Mouse (Mus musculus) hindbrain, embryonic 10.5 days (tissue): ENCODE results near the gene Ces1f. TPM values are rescaled to one million over a fixed set of nuclear protein-coding genes. Genes with fewer than 3 reads are reported as not detected.

Source experiments
- DNase-seq: peaks from one replicate; pipeline ENCODE4 v3.0.0-alpha.2; 2017; ENCODE audit warnings: low spot score
- H3K27ac ChIP-seq: fragments of 300-500 bp; sonication (generic); 2 replicates; pipeline ENCODE4 v1.5.1; 2016; ENCODE audit warnings: mild to moderate bottlenecking, moderate library complexity
- H3K27me3 ChIP-seq: fragments of 300-500 bp; sonication (generic); 2 replicates; pipeline ENCODE4 v1.6.1; 2016; ENCODE audit warnings: mild to moderate bottlenecking; ENCODE audit not compliant: poor library complexity, insufficient read depth, severe bottlenecking
- H3K36me3 ChIP-seq: fragments of 300-500 bp; sonication (generic); 2 replicates; pipeline ENCODE4 v1.6.1; 2016; ENCODE audit warnings: mild to moderate bottlenecking, moderate library complexity
- H3K4me1 ChIP-seq: fragments of 300-500 bp; sonication (generic); replicated peaks from 2 replicates; pipeline ENCODE4 v1.6.1; 2016; ENCODE audit warnings: mild to moderate bottlenecking
- H3K4me3 ChIP-seq: fragments of 300-500 bp; sonication (generic); 2 replicates; pipeline ENCODE4 v1.5.1; 2016; ENCODE audit warnings: mild to moderate bottlenecking, moderate library complexity
- H3K9me3 ChIP-seq: fragments of 300-500 bp; sonication (generic); 2 replicates; pipeline ENCODE4 v1.6.1; 2016; ENCODE audit warnings: mild to moderate bottlenecking, moderate library complexity
- WGBS: fragments of 180-500 bp; shearing (Covaris S2); methylation state at CpG from one replicate; pipeline ENCODE4 v1.1.7; 2016; 5-methylcytosine and 5-hydroxymethylcytosine counted together
- polyA plus RNA-seq: library from polyadenylated mRNA; unstranded; fragments of >200 nt; fragmentation: Nextera tagmentation; extraction: Ambion mirVana; gene quantifications from 2 replicates; pipeline ENCODE4 v1.2.1, GENCODE M21; 2016

Gene Ces1f
- not detected in 2 replicates for polyA plus RNA-seq

DNA sequence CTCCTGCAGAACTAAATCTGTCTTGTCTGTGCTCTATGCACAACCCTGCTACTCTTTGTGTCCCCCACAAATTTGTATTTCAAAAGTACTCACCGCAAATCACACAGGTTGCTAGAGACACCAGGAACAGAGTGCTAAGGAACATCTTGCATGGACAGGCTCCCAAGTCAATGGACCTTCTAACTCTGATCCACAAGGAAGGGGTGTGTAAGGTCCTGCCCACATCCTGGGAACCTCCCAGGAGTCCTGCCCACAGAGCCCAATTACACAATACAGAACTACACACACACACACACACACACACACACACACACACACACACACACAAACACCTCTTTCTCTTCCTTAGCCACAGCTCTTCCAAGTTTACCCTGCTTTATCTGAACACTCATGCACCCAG lies at the start of gene Ces1f:
Gene Ces1f (minus strand): TSS at position 192 of the 400 bp plus-strand sequence.
- no peak for DNase-seq
- Histone ChIP-seq H3K9me3 (no peaks in the 10 kb centered on the region), H3K4me3 (no peak within 1 kb of the TSS), H3K4me1 (peaks cover 7% of the 10 kb centered on the region), H3K27ac (no peak within 1 kb of the TSS), H3K27me3 (no peaks in the 10 kb centered on the region), H3K36me3 (no peaks in the 10 kb centered on the region)
- 95% methylated on average over 1 of the region's 1 CpGs for WGBS

GRCm38 (mm10) chr8:93325123-93325522 lies 45.6 kb upstream of the Ces1f start:
- Histone ChIP-seq H3K4me3 (no peak overlapping the region), H3K27ac (no peak overlapping the region), H3K27me3 (no peaks in the 10 kb centered on the region), H3K9me3 (no peaks in the 10 kb centered on the region), H3K4me1 (no peaks in the 10 kb centered on the region), H3K36me3 (no peaks in the 10 kb centered on the region)
- DNase-seq, result no peak
- WGBS, result 77% methylated on average over 2 of the region's 2 CpGs

- no peaks in the 10 kb centered on the region for H3K4me1 ChIP-seq
- H3K27me3 ChIP-seq, result no peaks in the 10 kb centered on the region
- H3K4me3 ChIP-seq, result no peak overlapping the region
- no peaks in the 10 kb centered on the region for H3K9me3 ChIP-seq
- WGBS, result 93% methylated on average over 2 of the region's 2 CpGs
- no peak for DNase-seq
- H3K36me3 ChIP-seq, result no peaks in the 10 kb centered on the region
- H3K27ac ChIP-seq, result no peak overlapping the region
Observed at GRCm38 (mm10) chr8:93317031-93317430, 37.5 kb upstream of the Ces1f start.

DNA sequence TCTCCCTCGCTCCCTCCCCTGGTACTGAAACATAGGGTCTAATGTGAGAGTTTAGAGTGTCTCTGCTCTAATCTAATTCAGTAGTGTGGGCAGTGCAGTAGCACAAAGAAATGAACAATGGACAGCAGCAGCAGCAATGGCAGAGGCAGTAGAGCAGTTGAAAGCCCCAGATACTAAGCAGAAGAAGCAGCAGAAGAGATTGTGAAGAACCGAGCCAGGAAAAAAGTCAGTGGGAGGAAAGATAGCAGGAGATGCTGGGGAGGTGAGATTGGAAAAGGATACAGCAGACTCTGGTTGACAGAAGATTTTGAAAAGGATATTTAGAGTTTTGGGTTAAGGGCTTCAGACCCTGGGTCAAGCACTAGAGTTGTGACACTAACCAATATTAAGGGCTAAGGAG lies 36.0 kb upstream of the Ces1f start:
- WGBS, result 84% methylated on average over 2 of the region's 2 CpGs
- H3K27ac ChIP-seq, result no peak overlapping the region
- no peaks in the 10 kb centered on the region for H3K9me3 ChIP-seq
- no peak overlapping the region for H3K4me3 ChIP-seq
- no peaks in the 10 kb centered on the region for H3K36me3 ChIP-seq
- no peak for DNase-seq
- no peaks in the 10 kb centered on the region for H3K4me1 ChIP-seq
- no peaks in the 10 kb centered on the region for H3K27me3 ChIP-seq

DNA sequence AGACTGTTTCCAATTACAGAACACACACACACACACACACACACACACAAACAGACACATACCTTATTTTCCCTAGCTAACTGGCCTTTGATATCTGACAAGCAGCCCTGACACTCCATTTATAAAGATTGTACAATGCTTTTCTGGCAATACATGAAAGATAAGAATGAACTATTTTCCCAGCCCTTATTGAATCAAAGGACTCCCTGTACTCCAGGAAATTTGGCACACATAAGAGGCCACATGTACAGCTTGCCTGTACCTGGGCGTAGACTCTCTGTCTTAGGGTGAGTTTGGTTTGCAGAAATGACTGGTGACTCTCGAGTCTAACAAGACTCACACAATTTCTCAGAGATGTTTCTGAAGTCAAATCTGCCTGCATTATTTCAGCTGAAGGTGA lies 4.3 kb upstream of the Ces1f start:
- Histone ChIP-seq H3K4me3 (no peak overlapping the region), H3K36me3 (no peaks in the 10 kb centered on the region), H3K27me3 (no peaks in the 10 kb centered on the region)

GRCm38 (mm10) chr8:93282349-93282748 lies 2.8 kb upstream of the Ces1f start:
- no peaks in the 10 kb centered on the region for H3K27me3 ChIP-seq
- H3K9me3 ChIP-seq, result no peaks in the 10 kb centered on the region
- DNase-seq, result no peak
- H3K4me1 ChIP-seq, result peaks cover 7% of the 10 kb centered on the region
- H3K27ac ChIP-seq, result no peak overlapping the region
- H3K4me3 ChIP-seq, result no peak overlapping the region
- H3K36me3 ChIP-seq, result no peaks in the 10 kb centered on the region
- WGBS, result 77% methylated on average over 3 of the region's 3 CpGs

More for the DNA sequence above, 4.3 kb upstream of the Ces1f start:
- Histone ChIP-seq H3K9me3 (no peaks in the 10 kb centered on the region), H3K27ac (no peak overlapping the region), H3K4me1 (peaks cover 7% of the 10 kb centered on the region)
- DNase-seq, result no peak
- WGBS, result 86% methylated on average over 2 of the region's 2 CpGs

DNA sequence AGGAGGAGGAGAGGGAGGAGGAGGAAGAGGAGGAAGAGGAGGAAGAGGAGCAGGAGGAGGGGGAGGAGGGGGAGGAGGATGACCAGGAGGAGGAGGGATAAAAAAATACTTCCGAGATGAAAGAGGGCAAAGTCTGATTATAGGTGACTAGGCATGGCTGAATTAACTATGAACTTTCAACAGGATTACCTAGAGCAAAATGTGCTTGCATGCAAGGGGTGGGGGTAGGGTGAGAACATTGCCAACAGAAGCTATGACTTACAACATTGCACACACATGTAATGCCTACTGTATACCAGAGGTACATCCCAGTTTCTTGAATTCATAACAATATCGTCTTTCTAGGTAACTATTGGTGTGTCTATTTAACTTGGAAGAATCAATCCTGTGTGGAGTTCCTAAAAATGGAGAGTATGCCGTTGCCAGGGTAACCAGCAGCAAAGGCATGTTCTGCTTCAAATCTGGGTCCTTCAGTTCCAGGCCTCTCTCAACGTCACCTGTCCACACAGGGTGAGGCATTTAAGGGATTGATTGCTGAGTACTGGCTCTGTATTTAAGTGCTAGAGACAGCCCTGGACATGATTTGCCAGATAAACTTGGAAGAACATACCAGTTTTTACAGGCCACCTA lies 1.3 kb downstream of the Ces1f start:
- 80% methylated on average over 4 of the region's 4 CpGs for WGBS
- no peak for DNase-seq
- no peaks in the 10 kb centered on the region for H3K36me3 ChIP-seq

GRCm38 (mm10) chr8:93274609-93275008 lies 4.9 kb downstream of the Ces1f start:
- no peaks in the 10 kb centered on the region for H3K36me3 ChIP-seq
- H3K27ac ChIP-seq, result no peak overlapping the region
- WGBS, result 86% methylated on average over 4 of the region's 4 CpGs
- DNase-seq, result no peak
- no peaks in the 10 kb centered on the region for H3K27me3 ChIP-seq
- no peaks in the 10 kb centered on the region for H3K4me1 ChIP-seq
- no peak overlapping the region for H3K4me3 ChIP-seq
- no peaks in the 10 kb centered on the region for H3K9me3 ChIP-seq

More for the DNA sequence above, 1.3 kb downstream of the Ces1f start:
- no peaks in the 10 kb centered on the region for H3K9me3 ChIP-seq
- no peak overlapping the region for H3K4me3 ChIP-seq
- peaks cover 7% of the 10 kb centered on the region for H3K4me1 ChIP-seq
- no peaks in the 10 kb centered on the region for H3K27me3 ChIP-seq
- H3K27ac ChIP-seq, result no peak overlapping the region

DNA sequence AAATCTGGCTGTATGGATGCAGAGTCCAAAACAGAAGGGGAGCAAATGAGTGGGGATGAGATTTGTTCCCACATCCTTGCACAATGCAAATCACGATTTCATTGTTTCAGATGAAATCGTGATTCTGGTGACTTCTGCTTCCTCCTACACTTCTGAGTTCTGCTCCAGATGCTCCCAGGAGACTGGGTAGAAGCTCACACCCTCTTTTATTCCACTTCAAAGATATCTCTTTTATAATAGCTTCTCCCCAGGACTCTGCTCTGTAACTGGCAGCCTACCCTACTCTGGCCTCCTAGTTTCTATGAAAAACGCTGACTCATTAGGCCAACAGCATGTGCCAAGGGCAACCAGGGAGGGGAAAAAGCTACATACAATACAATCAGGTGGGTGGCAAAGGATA lies 6.2 kb downstream of the Ces1f start:
- WGBS, result 76% methylated on average over 3 of the region's 3 CpGs

DNA sequence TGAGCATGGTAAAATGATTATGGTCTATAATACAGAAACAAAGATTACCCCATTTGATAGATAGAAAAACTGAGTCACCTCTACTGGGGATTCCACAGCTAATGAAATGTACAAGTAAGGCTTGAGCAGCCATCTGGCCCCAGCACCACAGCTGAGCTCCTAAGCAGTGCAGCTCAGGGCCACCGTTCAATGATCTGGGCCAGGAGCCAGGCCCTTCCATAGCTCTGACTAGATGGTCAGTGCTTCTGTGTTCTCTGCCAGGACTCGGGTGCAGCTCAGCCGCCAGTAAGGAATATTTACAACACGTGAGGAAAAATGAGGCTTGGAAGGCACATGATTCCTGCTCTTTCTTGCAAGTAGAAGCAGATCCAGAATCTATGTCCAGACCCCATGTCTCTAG lies 6.9 kb downstream of the Ces1f start:
- Histone ChIP-seq H3K9me3 (no peaks in the 10 kb centered on the region), H3K27me3 (no peaks in the 10 kb centered on the region), H3K4me3 (no peak overlapping the region), H3K4me1 (no peaks in the 10 kb centered on the region), H3K27ac (no peak overlapping the region), H3K36me3 (no peaks in the 10 kb centered on the region)
- DNase-seq, result no peak
- 93% methylated on average over 4 of the region's 4 CpGs for WGBS

More for the DNA sequence above, 6.2 kb downstream of the Ces1f start:
- Histone ChIP-seq H3K4me1 (no peaks in the 10 kb centered on the region), H3K4me3 (no peak overlapping the region), H3K27ac (no peak overlapping the region), H3K9me3 (no peaks in the 10 kb centered on the region), H3K36me3 (no peaks in the 10 kb centered on the region), H3K27me3 (no peaks in the 10 kb centered on the region)
- no peak for DNase-seq

DNA sequence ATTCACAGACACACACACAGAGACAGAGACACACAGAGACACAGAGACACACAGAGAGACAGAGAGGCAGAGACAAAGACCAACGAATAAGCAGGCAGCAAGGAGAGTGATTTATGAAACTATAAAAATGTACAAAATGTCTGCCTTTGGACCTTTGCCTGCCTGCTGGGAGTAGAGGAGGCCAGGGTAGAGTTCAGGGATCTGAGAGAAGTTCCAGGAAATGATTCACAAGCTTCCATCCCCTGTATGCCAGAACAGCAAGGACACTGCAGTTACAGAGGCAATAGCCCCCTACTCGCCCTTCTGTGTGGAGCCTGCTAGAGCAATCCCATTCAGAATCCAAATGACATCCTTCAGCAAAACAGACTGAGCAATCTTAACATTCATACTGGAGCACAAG lies 18.1 kb downstream of the Ces1f start:
- no peaks in the 10 kb centered on the region for H3K4me1 ChIP-seq
- no peak for DNase-seq
- H3K36me3 ChIP-seq, result no peaks in the 10 kb centered on the region
- no peak overlapping the region for H3K4me3 ChIP-seq
- H3K27ac ChIP-seq, result no peak overlapping the region
- no peaks in the 10 kb centered on the region for H3K9me3 ChIP-seq
- H3K27me3 ChIP-seq, result no peaks in the 10 kb centered on the region
- 72% methylated on average over 2 of the region's 2 CpGs for WGBS

DNA sequence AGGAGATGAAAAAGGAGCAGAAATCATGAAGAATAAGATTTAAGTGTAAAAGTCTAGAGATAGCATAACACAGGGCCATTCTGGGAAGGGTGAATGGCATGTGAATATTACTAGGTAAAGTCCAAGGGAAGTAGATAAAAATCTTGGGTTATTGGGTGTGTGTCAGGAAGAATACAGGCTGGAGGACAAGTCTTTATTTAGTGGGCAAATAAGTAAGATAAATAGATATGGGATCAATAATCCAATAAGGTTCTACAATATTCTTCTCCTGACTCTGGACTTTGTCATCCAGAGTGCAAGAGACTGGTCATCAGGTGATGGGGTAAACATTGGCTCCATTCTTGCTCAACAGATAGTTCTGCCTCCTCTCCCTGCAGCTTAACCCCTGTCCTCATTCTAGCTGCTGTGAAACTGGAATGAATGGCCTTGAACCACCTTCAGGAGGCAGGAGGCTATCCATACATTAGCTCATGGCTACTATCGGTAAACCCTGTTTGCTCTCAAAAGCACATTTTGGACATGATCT lies 27.1 kb downstream of the Ces1f start:
- H3K36me3 ChIP-seq, result no peaks in the 10 kb centered on the region
- DNase-seq, result no peak
- H3K4me1 ChIP-seq, result no peaks in the 10 kb centered on the region
- no peaks in the 10 kb centered on the region for H3K9me3 ChIP-seq
- H3K27ac ChIP-seq, result no peak overlapping the region
- 94% methylated on average over 1 of the region's 1 CpGs for WGBS
- no peaks in the 10 kb centered on the region for H3K27me3 ChIP-seq
- no peak overlapping the region for H3K4me3 ChIP-seq

DNA sequence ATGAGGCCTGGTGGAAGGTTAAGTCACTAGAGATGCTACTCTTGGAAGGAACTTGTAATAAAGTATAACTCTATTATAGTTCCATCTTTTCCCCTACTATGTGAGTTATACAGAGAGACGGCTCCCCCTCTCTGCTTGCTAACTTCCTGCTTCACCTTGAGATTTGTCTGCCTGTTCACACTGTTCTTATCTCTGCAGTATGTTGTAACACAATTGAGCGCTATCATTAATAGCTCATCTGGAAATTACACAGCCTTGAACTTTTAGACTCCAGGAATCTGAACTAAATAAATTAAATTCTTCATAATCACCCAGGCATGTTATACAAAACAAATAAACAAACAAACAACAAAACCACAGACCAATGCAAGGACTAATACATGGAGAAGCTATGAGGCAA lies 33.5 kb downstream of the Ces1f start:
- no peaks in the 10 kb centered on the region for H3K9me3 ChIP-seq
- no peaks in the 10 kb centered on the region for H3K27me3 ChIP-seq
- H3K36me3 ChIP-seq, result no peaks in the 10 kb centered on the region
- no peaks in the 10 kb centered on the region for H3K4me1 ChIP-seq
- no peak overlapping the region for H3K4me3 ChIP-seq
- 89% methylated on average over 2 of the region's 2 CpGs for WGBS
- DNase-seq, result no peak
- H3K27ac ChIP-seq, result no peak overlapping the region

- Histone ChIP-seq H3K4me3 (no peak overlapping the region), H3K36me3 (no peaks in the 10 kb centered on the region), H3K27ac (no peak overlapping the region), H3K9me3 (no peaks in the 10 kb centered on the region), H3K27me3 (no peaks in the 10 kb centered on the region), H3K4me1 (no peaks in the 10 kb centered on the region)
- DNase-seq, result no peak
Observed at GRCm38 (mm10) chr8:93239884-93240283, 39.7 kb downstream of the Ces1f start.
